Mouse (Mus musculus): ENCODE results near the gene Tac2.

- TF ChIP-seq CTCF (conservative IDR thresholded peaks at IDR 0.05; ENCODE audit: insufficient read depth, insufficient read length, low read depth, low read length) (no peak), POLR2A (IDR thresholded peaks at IDR 0.05; ENCODE audit: low read depth, low read length) (no peak)
These were observed 19.5 kb upstream of the Tac2 start, which contains the start of gene Myo1a for GRCm38 (mm10) chr10:127704766-127705220.
